Mouse (Mus musculus) lung, embryonic 16.5 days (tissue): ENCODE data around the gene Olfr902. TPM values are rescaled to one million over a fixed set of nuclear protein-coding genes. Genes with fewer than 3 reads are reported as not detected.

ENCODE experiments used
- ATAC-seq: fragments of 200-750 bp; cut with Nextera tagmentation; 2 replicates; pipeline ENCODE4 v1.8.0; 2017; ENCODE audit warnings: low read depth, mild to moderate bottlenecking, moderate library complexity
- H3K27ac ChIP-seq: fragments of 300-500 bp; sonication (generic); 2 replicates; pipeline ENCODE4 v1.5.1; 2014; ENCODE audit warnings: mild to moderate bottlenecking, control low read depth, low read length
- H3K27me3 ChIP-seq: fragments of 300-500 bp; sonication (generic); 2 replicates; pipeline ENCODE4 v1.6.1; 2014; ENCODE audit warnings: low read depth, low read length, mixed read lengths; ENCODE audit not compliant: control insufficient read depth, insufficient read depth
- H3K36me3 ChIP-seq: fragments of 300-500 bp; sonication (generic); 2 replicates; pipeline ENCODE4 v1.6.1; 2014; ENCODE audit warnings: low read length; ENCODE audit not compliant: control insufficient read depth, insufficient read depth
- H3K4me1 ChIP-seq: fragments of 300-500 bp; sonication (generic); replicated peaks from 2 replicates; pipeline ENCODE4 v1.6.1; 2014; ENCODE audit warnings: low read length, mixed read lengths; ENCODE audit not compliant: control insufficient read depth, insufficient read depth
- H3K4me2 ChIP-seq: fragments of 300-500 bp; sonication (generic); 2 replicates; pipeline ENCODE4 v1.6.1; 2014; ENCODE audit warnings: low read depth, low read length, control low read depth
- H3K4me3 ChIP-seq: fragments of 300-500 bp; sonication (generic); 2 replicates; pipeline ENCODE4 v1.5.1; 2014; ENCODE audit warnings: mild to moderate bottlenecking, low read length, control low read depth
- H3K9ac ChIP-seq: fragments of 300-500 bp; sonication (generic); 2 replicates; pipeline ENCODE4 v1.6.1; 2014; ENCODE audit warnings: low read length, control low read depth
- H3K9me3 ChIP-seq: fragments of 300-500 bp; sonication (generic); 2 replicates; pipeline ENCODE4 v1.6.1; 2016; ENCODE audit warnings: low read length; ENCODE audit not compliant: control insufficient read depth
- WGBS: fragments of 180-500 bp; shearing (Covaris S2); extraction: QIAGEN DNeasy Blood & Tissue Kit; methylation state at CpG from one replicate; pipeline ENCODE4 v1.1.7; 2014; 5-methylcytosine and 5-hydroxymethylcytosine counted together
- polyA plus RNA-seq: library from polyadenylated mRNA; unstranded; fragments of >200 nt; fragmentation: Nextera tagmentation; extraction: Ambion mirVana; gene quantifications from 2 replicates; pipeline ENCODE4 v1.2.1, GENCODE M21; 2015

The Olfr902 gene
- polyA plus RNA-seq, 1 experiment from 2014 or later = not detected

DNA sequence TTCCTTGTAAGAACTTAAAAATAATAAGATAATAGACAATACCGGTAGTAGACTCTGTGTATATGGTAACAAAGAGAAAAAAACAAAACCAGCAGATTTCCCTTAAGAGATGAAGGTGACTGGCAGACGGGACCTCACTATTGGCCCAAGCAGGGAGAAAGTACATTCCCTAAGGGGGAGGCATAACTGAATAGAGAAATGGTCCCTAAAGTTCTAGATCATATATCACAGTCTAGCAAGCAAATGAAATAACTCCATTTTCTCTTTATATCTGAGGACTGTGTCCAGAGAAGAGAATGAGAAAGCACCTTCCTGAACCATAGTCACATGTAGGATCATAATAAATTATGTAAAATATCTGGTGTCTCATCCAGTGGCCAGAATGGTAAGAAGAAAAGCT, 48.0 kb downstream of the Olfr902 start, which contains the start of gene Olfr907:
TSS of gene Olfr907 (plus strand) at position 301 of the 400 bp plus-strand sequence.
- 69% methylated on average over 2 of the region's 2 CpGs for WGBS
- Histone ChIP-seq H3K4me3 (no peak within 1 kb of the TSS), H3K27ac (no peak within 1 kb of the TSS), H3K9me3 (no peaks in the 10 kb centered on the region), H3K27me3 (no peaks in the 10 kb centered on the region), H3K9ac (no peak within 1 kb of the TSS), H3K4me2 (no peak within 1 kb of the TSS), H3K4me1 (no peaks in the 10 kb centered on the region), H3K36me3 (no peaks in the 10 kb centered on the region)
- no peak for ATAC-seq

Other genes starting within 250 kb of the Olfr902 start
- gene Olfr893, start 239.3 kb upstream of the Olfr902 start, polyA plus RNA-seq = not detected in 2 replicates
- gene Olfr894, start 229.6 kb upstream of the Olfr902 start, polyA plus RNA-seq = not detected in 2 replicates
- gene Olfr143, start 194.9 kb upstream of the Olfr902 start, polyA plus RNA-seq = not detected in 2 replicates
- not detected in 2 replicates for gene Olfr895, start 179.8 kb upstream of the Olfr902 start, polyA plus RNA-seq
- gene Olfr896-ps1, start 156.5 kb upstream of the Olfr902 start, polyA plus RNA-seq = not detected in 2 replicates
- not detected in 2 replicates for gene Olfr25, start 118.6 kb upstream of the Olfr902 start, polyA plus RNA-seq
- gene Olfr898, start 99.2 kb upstream of the Olfr902 start, polyA plus RNA-seq = not detected in 2 replicates
- not detected in 2 replicates for gene Olfr250, start 80.8 kb upstream of the Olfr902 start, polyA plus RNA-seq
- not detected in 2 replicates for gene Olfr251, start 70.6 kb upstream of the Olfr902 start, polyA plus RNA-seq
- gene Olfr147, start 46.0 kb upstream of the Olfr902 start, polyA plus RNA-seq = not detected in 2 replicates
- gene Olfr901, start 18.2 kb upstream of the Olfr902 start, polyA plus RNA-seq = not detected in 2 replicates
- gene Olfr904, start 15.5 kb downstream of the Olfr902 start, polyA plus RNA-seq = not detected in 2 replicates
- gene Olfr905, start 23.5 kb downstream of the Olfr902 start, polyA plus RNA-seq = not detected in 2 replicates
- gene Olfr906, start 39.4 kb downstream of the Olfr902 start, polyA plus RNA-seq = not detected in 2 replicates
- not detected in 2 replicates for gene Olfr907, start 48.1 kb downstream of the Olfr902 start, polyA plus RNA-seq
- gene Olfr911-ps1, start 73.9 kb downstream of the Olfr902 start, polyA plus RNA-seq = not detected in 2 replicates
- not detected in 2 replicates for gene Olfr910, start 90.2 kb downstream of the Olfr902 start, polyA plus RNA-seq
- not detected in 2 replicates for gene Olfr912, start 132.5 kb downstream of the Olfr902 start, polyA plus RNA-seq
- not detected in 2 replicates for gene Olfr913, start 145.1 kb downstream of the Olfr902 start, polyA plus RNA-seq
- gene Olfr914, start 157.4 kb downstream of the Olfr902 start, polyA plus RNA-seq = not detected in 2 replicates
- not detected in 2 replicates for gene Olfr916, start 212.2 kb downstream of the Olfr902 start, polyA plus RNA-seq
- not detected in 2 replicates for gene Olfr917, start 218.2 kb downstream of the Olfr902 start, polyA plus RNA-seq
- gene Olfr918, start 226.9 kb downstream of the Olfr902 start, polyA plus RNA-seq = not detected in 2 replicates